Mouse (Mus musculus) kidney, postnatal 0 days (tissue): ENCODE data around the gene Ppm1b. TPM values are rescaled to one million over a fixed set of nuclear protein-coding genes. Genes with fewer than 3 reads are reported as not detected.
A peak's percentile ranks its signal among the peaks of the same experiment; 100 is the strongest.

Source experiments
- ATAC-seq: fragments of 200-750 bp; cut with Nextera tagmentation; replicated peaks from 2 replicates; pipeline ENCODE4 v1.8.0; 2017; ENCODE audit warnings: low read depth, moderate number of reproducible peaks, moderate TSS enrichment, moderate library complexity; ENCODE audit not compliant: low FRiP score
- DNase-seq: peaks from one replicate; pipeline ENCODE4 v3.0.0-alpha.2; 2016; ENCODE audit warnings: low spot score
- H3K27ac ChIP-seq: fragments of 300-500 bp; sonication (generic); 2 replicates; pipeline ENCODE4 v1.5.1; 2014; ENCODE audit warnings: mild to moderate bottlenecking
- H3K27me3 ChIP-seq: fragments of 300-500 bp; sonication (generic); 2 replicates; pipeline ENCODE4 v1.6.1; 2014; ENCODE audit warnings: low read length, mixed read lengths; ENCODE audit not compliant: insufficient read depth
- H3K36me3 ChIP-seq: fragments of 300-500 bp; sonication (generic); 2 replicates; pipeline ENCODE4 v1.6.1; 2014; ENCODE audit warnings: low read length, mixed read lengths; ENCODE audit not compliant: insufficient read depth
- H3K4me1 ChIP-seq: fragments of 300-500 bp; sonication (generic); replicated peaks from 2 replicates; pipeline ENCODE4 v1.6.1; 2014; ENCODE audit warnings: antibody characterized with exemption, low read length, mixed read lengths; ENCODE audit not compliant: insufficient read depth
- H3K4me2 ChIP-seq: fragments of 300-500 bp; sonication (generic); 2 replicates; pipeline ENCODE4 v1.6.1; 2014; ENCODE audit warnings: mild to moderate bottlenecking, low read length, moderate library complexity, mixed read lengths
- H3K4me3 ChIP-seq: fragments of 300-500 bp; sonication (generic); replicated peaks from 2 replicates; pipeline ENCODE4 v1.5.1; 2014; ENCODE audit warnings: low read depth, low read length
- H3K9ac ChIP-seq: fragments of 300-500 bp; sonication (generic); 2 replicates; pipeline ENCODE4 v1.6.1; 2014; ENCODE audit warnings: low read depth, low read length
- H3K9me3 ChIP-seq: fragments of 300-500 bp; sonication (generic); replicated peaks from 2 replicates; pipeline ENCODE4 v1.6.1; 2016; ENCODE audit warnings: low read length, inconsistent platforms, mixed read lengths
- CTCF ChIP-seq: IDR thresholded peaks from 2 replicates; pipeline ENCODE4 v1.5.1; 2016; ENCODE audit warnings: antibody characterized with exemption, low read depth, mild to moderate bottlenecking, moderate library complexity
- WGBS: fragments of 180-500 bp; shearing (Covaris S2); extraction: QIAGEN DNeasy Blood & Tissue Kit; methylation state at CpG from one replicate; pipeline ENCODE4 v1.1.7; 2014; 5-methylcytosine and 5-hydroxymethylcytosine counted together
- polyA plus RNA-seq: library from polyadenylated mRNA; unstranded; fragments of >200 nt; fragmentation: Nextera tagmentation; extraction: Ambion mirVana; gene quantifications from 2 replicates; pipeline ENCODE4 v1.2.1, GENCODE M21; 2015

The Ppm1b gene
- polyA plus RNA-seq, 1 experiment from 2014 or later = 67.3 TPM

GRCm38 (mm10) chr17:85063560-85063959 lies 107.0 kb downstream of the Ppm1b start:
- 92% methylated on average over 7 of the region's 7 CpGs for WGBS
- Histone ChIP-seq H3K36me3 (peaks cover 31% of the 10 kb centered on the region), H3K4me3 (no peak overlapping the region), H3K27ac (no peak overlapping the region), H3K9me3 (no peaks in the 10 kb centered on the region), H3K4me1 (no peaks in the 10 kb centered on the region), H3K9ac (no peak overlapping the region), H3K4me2 (no peak overlapping the region), H3K27me3 (no peaks in the 10 kb centered on the region)
- DNase-seq (no peak), ATAC-seq (no peak)
- no peak for TF ChIP-seq CTCF

GRCm38 (mm10) chr17:85067331-85067730 lies 110.8 kb downstream of the Ppm1b start:
- Histone ChIP-seq H3K4me3 (no peak overlapping the region), H3K27ac (no peak overlapping the region), H3K9me3 (no peaks in the 10 kb centered on the region), H3K9ac (no peak overlapping the region), H3K4me2 (no peak overlapping the region), H3K27me3 (no peaks in the 10 kb centered on the region), H3K36me3 (peaks cover 46% of the 10 kb centered on the region), H3K4me1 (no peaks in the 10 kb centered on the region; the same call in 1 of the 2 replicates)
- DNase-seq (no peak), ATAC-seq (no peak)
- no peak for TF ChIP-seq CTCF
- 95% methylated on average over 7 of the region's 7 CpGs for WGBS

GRCm38 (mm10) chr17:85070658-85071057 lies 114.1 kb downstream of the Ppm1b start:
- H3K36me3 ChIP-seq = peaks cover 32% of the 10 kb centered on the region

GRCm38 (mm10) chr17:85071088-85071775 lies 114.7 kb downstream of the Ppm1b start:
- H3K9ac ChIP-seq = no peak overlapping the region
- no peak overlapping the region for H3K27ac ChIP-seq
- no peaks in the 10 kb centered on the region for H3K9me3 ChIP-seq
- peaks cover 31% of the 10 kb centered on the region; the same call in 1 of the 2 replicates for H3K36me3 ChIP-seq
- no peaks in the 10 kb centered on the region for H3K27me3 ChIP-seq
- no peaks in the 10 kb centered on the region; the same call in 1 of the 2 replicates for H3K4me1 ChIP-seq
- no peak for ATAC-seq
- no peak for DNase-seq
- TF ChIP-seq CTCF = peak; percentile 30; the same call in 1 of the 2 replicates
- H3K4me2 ChIP-seq = no peak overlapping the region
- H3K4me3 ChIP-seq = no peak overlapping the region
- WGBS = 89% methylated on average over 8 of the region's 8 CpGs

More at GRCm38 (mm10) chr17:85070658-85071057, 114.1 kb downstream of the Ppm1b start:
- Histone ChIP-seq H3K9ac (no peak overlapping the region), H3K9me3 (no peaks in the 10 kb centered on the region), H3K27me3 (no peaks in the 10 kb centered on the region), H3K4me1 (no peaks in the 10 kb centered on the region; the same call in 1 of the 2 replicates), H3K4me2 (no peak overlapping the region), H3K4me3 (no peak overlapping the region), H3K27ac (no peak overlapping the region)
- DNase-seq (no peak), ATAC-seq (no peak)
- no peak for TF ChIP-seq CTCF
- 72% methylated on average over 6 of the region's 6 CpGs for WGBS

GRCm38 (mm10) chr17:85072383-85072782 lies 115.8 kb downstream of the Ppm1b start:
- H3K27ac ChIP-seq = no peak overlapping the region
- 53% methylated on average over 11 of the region's 11 CpGs for WGBS
- no peak for ATAC-seq
- H3K36me3 ChIP-seq = peaks cover 31% of the 10 kb centered on the region; the same call in 1 of the 2 replicates
- no peak overlapping the region for H3K4me3 ChIP-seq
- H3K4me1 ChIP-seq = no peaks in the 10 kb centered on the region; the same call in 1 of the 2 replicates
- no peak for DNase-seq
- no peak overlapping the region for H3K9ac ChIP-seq
- no peak for TF ChIP-seq CTCF
- H3K9me3 ChIP-seq = no peaks in the 10 kb centered on the region
- H3K27me3 ChIP-seq = no peaks in the 10 kb centered on the region
- no peak overlapping the region for H3K4me2 ChIP-seq

GRCm38 (mm10) chr17:85073214-85073613 lies 116.7 kb downstream of the Ppm1b start:
- TF ChIP-seq CTCF = no peak
- 66% methylated on average over 7 of the region's 7 CpGs for WGBS

More at GRCm38 (mm10) chr17:85073214-85073613, 116.7 kb downstream of the Ppm1b start:
- Histone ChIP-seq H3K4me1 (no peaks in the 10 kb centered on the region; the same call in 1 of the 2 replicates), H3K36me3 (peaks cover 32% of the 10 kb centered on the region; the same call in 1 of the 2 replicates), H3K9me3 (no peaks in the 10 kb centered on the region), H3K9ac (no peak overlapping the region), H3K4me2 (no peak overlapping the region), H3K27ac (no peak overlapping the region), H3K27me3 (no peaks in the 10 kb centered on the region), H3K4me3 (no peak overlapping the region)
- no peak for ATAC-seq
- DNase-seq = no peak

Other genes with a start within 250 kb of the Ppm1b start
- 31.2 and 34.1 TPM in 2 replicates for gene Lrpprc, start 166.0 kb upstream of the Ppm1b start, polyA plus RNA-seq
- gene Slc3a1, start 71.6 kb downstream of the Ppm1b start, polyA plus RNA-seq = 76.9 and 88.8 TPM in 2 replicates
- gene Prepl, start 133.5 kb downstream of the Ppm1b start, polyA plus RNA-seq = 25.8 and 26.2 TPM in 2 replicates
- gene Camkmt, start 133.8 kb downstream of the Ppm1b start, polyA plus RNA-seq = 14.4 and 15.7 TPM in 2 replicates